Mouse (Mus musculus) stomach, postnatal 0 days (tissue): ENCODE measurements around the gene Mycbp2.

Experiments
- CTCF ChIP-seq: IDR thresholded peaks from 2 replicates; pipeline ENCODE4 v1.5.1; 2016; ENCODE audit warnings: antibody characterized with exemption, low read depth, mild to moderate bottlenecking, moderate library complexity
- EP300 ChIP-seq: optimal IDR thresholded peaks from 2 replicates; pipeline ENCODE3; 2016; ENCODE audit warnings: antibody characterized with exemption

DNA sequence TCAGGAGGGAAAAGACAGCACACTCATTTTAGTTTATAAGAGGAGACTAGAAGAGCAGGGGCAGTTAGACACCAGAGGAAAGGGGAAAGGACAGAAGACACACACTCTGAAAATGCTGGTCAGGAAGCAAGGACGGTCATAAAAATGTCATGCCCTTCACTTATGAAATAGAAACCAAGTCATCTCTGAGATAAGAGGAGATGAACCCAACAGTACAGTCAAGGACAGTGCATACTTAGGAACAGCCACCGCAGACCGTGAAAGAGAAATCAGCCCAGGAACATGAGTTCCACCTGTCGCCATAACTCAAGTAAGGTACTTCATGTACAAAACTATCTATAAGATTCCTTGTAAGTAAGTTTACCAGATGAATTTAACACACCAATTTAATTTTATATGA is 33.7 kb downstream of the Mycbp2 start:
- TF ChIP-seq EP300 (no peak), CTCF (no peak)
